Mouse (Mus musculus): Measurements from ENCODE around the gene Tbcd.

- TF ChIP-seq POLR2A (IDR thresholded peaks at IDR 0.05; ENCODE audit: low read depth, low read length) (no peak), CTCF (IDR thresholded peaks at IDR 0.05; ENCODE audit: extremely low read depth, insufficient read length, insufficient replicate concordance, low read depth, low read length) (no peak)
Observed at GRCm38 (mm10) chr11:121520761-121521160, 69.0 kb downstream of the Tbcd start.
